Mouse (Mus musculus): Measurements from ENCODE around the gene Meltf. TPM values are rescaled to one million over a fixed set of nuclear protein-coding genes. Genes with fewer than 3 reads are reported as not detected.
A peak's percentile ranks its signal among the peaks of the same experiment; 100 is the strongest.

The Meltf gene
- polyA plus RNA-seq, 1 experiment from 2014 or later = 0.32 TPM

DNA sequence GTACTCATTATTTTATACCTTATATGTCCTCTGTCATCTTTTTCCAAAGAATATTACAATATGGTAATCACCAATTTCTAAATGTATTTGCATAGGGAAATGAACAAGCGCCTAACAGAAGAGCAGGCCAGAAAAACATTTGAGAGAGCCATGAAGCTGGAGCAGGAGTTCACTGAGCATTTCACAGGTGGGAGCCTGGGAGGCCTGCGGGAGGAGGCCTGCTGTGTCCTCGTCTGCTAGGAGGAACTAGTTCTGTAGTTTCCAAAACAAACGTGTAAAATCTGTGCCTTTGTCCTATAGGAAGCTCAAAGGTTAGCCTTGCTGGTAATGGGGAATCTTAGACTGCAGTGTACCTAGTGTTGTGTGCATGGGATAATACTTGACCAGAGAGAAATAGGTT is 10.9 kb upstream of the Meltf start:
- no peaks in the 10 kb centered on the region for H3K4me1 ChIP-seq (replicated peaks)
- no peak overlapping the region for H3K27ac ChIP-seq (replicated peaks)
- H3K36me3 ChIP-seq = peaks cover 51% of the 10 kb centered on the region
- no peaks in the 10 kb centered on the region for H3K27me3 ChIP-seq
- H3K9me3 ChIP-seq = no peaks in the 10 kb centered on the region
- WGBS = 79% methylated on average over 4 of the region's 4 CpGs
- no peak overlapping the region for H3K9ac ChIP-seq
- no peak overlapping the region for H3K4me3 ChIP-seq
- H3K4me2 ChIP-seq = no peak overlapping the region
- no peak for ATAC-seq (ENCODE audit: low read depth)

DNA sequence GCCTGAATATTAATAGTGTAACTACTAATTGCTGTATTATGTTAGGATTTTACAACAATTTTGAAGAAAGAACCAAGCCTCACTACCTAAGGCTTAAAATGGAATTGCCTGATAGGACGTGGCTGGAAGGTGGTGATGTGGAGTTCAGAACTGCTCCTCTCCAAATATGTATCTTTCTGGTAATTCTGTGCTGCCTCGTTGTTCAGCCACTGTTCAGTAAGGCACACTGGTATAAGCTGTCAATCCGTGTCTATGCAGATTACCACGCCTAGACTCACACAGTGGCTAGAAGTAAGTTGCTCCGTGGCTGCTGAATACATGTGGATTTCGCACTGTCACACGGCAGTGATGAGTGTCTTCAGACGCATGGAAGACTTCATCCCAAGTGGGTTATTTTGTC is 4.9 kb upstream of the Meltf start:
- Histone ChIP-seq H3K9me3 (no peaks in the 10 kb centered on the region), H3K4me3 (no peak overlapping the region), H3K27ac (replicated peaks) (no peak overlapping the region), H3K9ac (no peak overlapping the region), H3K36me3 (peaks cover 29% of the 10 kb centered on the region), H3K4me2 (no peak overlapping the region), H3K4me1 (replicated peaks) (no peaks in the 10 kb centered on the region; the same call in 1 of the 2 replicates), H3K27me3 (no peaks in the 10 kb centered on the region)
- 90% methylated on average over 8 of the region's 8 CpGs for WGBS
- no peak for ATAC-seq (ENCODE audit: low read depth)

DNA sequence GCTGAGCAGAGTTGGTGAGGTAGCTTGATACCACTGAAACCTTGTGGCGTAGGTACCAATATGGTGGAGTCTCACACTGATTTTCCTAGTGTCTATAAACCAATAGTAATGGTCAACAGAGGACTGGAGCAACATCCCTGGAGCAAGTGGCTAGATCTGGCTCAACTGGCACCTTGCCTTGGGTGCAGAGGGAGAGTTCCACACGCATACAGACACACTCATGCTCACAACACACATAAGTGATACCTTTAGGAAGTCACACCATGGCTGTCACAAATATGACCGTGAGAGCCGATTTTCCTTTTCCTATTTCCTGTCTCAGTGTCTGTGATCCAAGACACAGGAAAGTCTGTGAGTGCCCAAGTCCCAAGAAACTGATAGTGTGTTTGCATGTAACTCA is 3.2 kb upstream of the Meltf start:
- no peak overlapping the region for H3K9ac ChIP-seq

DNA sequence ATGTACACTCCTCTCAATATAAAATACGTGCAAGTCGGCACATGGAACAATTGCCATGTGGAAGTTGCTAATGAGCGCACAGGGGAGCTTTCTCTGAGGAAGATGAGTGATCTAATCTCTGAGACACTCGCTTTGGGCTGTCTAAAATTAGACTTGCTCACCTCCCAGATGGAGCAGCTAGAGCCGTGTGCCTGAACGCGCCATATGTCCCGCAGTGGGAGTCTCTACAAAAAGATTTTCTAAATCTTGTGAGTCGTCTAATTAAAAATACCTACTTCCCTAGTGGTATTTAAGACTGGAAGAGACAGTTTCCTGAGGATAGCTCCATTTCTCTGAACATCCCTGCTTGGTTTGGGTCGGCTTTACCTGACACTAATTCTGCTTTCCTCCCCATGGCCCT is 2.2 kb upstream of the Meltf start:
- no peak for ATAC-seq (ENCODE audit: low read depth)
- no peaks in the 10 kb centered on the region for H3K27me3 ChIP-seq
- no peaks in the 10 kb centered on the region; the same call in 1 of the 2 replicates for H3K4me1 ChIP-seq (replicated peaks)
- H3K4me2 ChIP-seq = no peak overlapping the region
- no peak overlapping the region for H3K27ac ChIP-seq (replicated peaks)
- H3K4me3 ChIP-seq = no peak overlapping the region
- 82% methylated on average over 10 of the region's 10 CpGs for WGBS
- H3K36me3 ChIP-seq = peaks cover 19% of the 10 kb centered on the region
- H3K9me3 ChIP-seq = no peaks in the 10 kb centered on the region
- H3K9ac ChIP-seq = no peak overlapping the region

More for the DNA sequence above, 3.2 kb upstream of the Meltf start:
- Histone ChIP-seq H3K4me2 (no peak overlapping the region), H3K4me1 (replicated peaks) (no peaks in the 10 kb centered on the region; the same call in 1 of the 2 replicates), H3K27me3 (no peaks in the 10 kb centered on the region), H3K27ac (replicated peaks) (no peak overlapping the region), H3K9me3 (no peaks in the 10 kb centered on the region), H3K36me3 (peaks cover 21% of the 10 kb centered on the region), H3K4me3 (no peak overlapping the region)
- 97% methylated on average over 4 of the region's 4 CpGs for WGBS
- ATAC-seq (ENCODE audit: low read depth) = no peak

- Histone ChIP-seq H3K27ac (replicated peaks) (no peak overlapping the region), H3K36me3 (peaks cover 14% of the 10 kb centered on the region), H3K9ac (no peak overlapping the region), H3K4me2 (no peak overlapping the region), H3K9me3 (no peaks in the 10 kb centered on the region), H3K4me3 (no peak overlapping the region), H3K27me3 (no peaks in the 10 kb centered on the region; the same call in 1 of the 2 replicates), H3K4me1 (replicated peaks) (peaks cover 4% of the 10 kb centered on the region)
- ATAC-seq (ENCODE audit: low read depth) = no peak
- 49% methylated on average over 6 of the region's 6 CpGs for WGBS
Observed at GRCm38 (mm10) chr16:31878052-31878451, 558 bp upstream of the Meltf start.

GRCm38 (mm10) chr16:31880146-31880840 is 1.7 kb downstream of the Meltf start:
- H3K4me1 ChIP-seq (replicated peaks) = peaks cover 24% of the 10 kb centered on the region
- H3K9me3 ChIP-seq = no peaks in the 10 kb centered on the region
- no peak overlapping the region for H3K4me2 ChIP-seq
- no peak overlapping the region for H3K9ac ChIP-seq
- H3K4me3 ChIP-seq = no peak overlapping the region
- 82% methylated on average over 8 of the region's 8 CpGs for WGBS
- H3K27ac ChIP-seq (replicated peaks) = no peak overlapping the region
- H3K36me3 ChIP-seq = no peaks in the 10 kb centered on the region
- no peaks in the 10 kb centered on the region; the same call in 1 of the 2 replicates for H3K27me3 ChIP-seq
- ATAC-seq (ENCODE audit: low read depth) = no peak

DNA sequence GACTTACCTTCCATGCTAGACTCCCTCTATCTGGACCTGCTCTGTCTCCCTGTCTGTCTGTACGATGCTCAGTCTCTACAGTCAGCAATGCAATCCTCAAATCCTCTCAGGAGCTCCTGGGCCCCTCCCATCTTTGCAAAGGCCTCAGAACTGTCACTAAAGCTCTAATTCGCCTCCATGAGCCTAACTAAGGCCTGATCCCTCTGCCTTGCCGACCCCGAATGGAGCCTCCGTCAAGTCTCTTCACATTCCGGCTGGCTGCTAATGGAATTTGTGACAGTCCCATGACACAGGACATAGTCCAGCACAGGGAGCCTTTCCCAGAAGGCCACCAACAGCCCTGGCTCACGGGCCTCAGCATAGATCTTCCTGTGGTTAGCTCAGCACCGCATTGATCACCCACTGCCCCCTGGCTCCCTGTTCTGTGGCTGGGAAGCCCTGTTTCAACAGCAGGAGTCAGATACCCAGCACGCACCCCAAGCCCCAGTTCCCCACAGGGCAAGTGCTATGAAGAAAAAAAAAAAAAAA is 3.8 kb downstream of the Meltf start:
- H3K4me1 ChIP-seq (replicated peaks) = peaks cover 24% of the 10 kb centered on the region
- H3K27ac ChIP-seq (replicated peaks) = no peak overlapping the region
- no peak overlapping the region for H3K9ac ChIP-seq
- WGBS = 71% methylated on average over 9 of the region's 9 CpGs
- H3K4me3 ChIP-seq = no peak overlapping the region
- no peaks in the 10 kb centered on the region for H3K36me3 ChIP-seq
- no peaks in the 10 kb centered on the region for H3K9me3 ChIP-seq
- H3K4me2 ChIP-seq = no peak overlapping the region
- no peak for ATAC-seq (ENCODE audit: low read depth)
- no peaks in the 10 kb centered on the region; the same call in 1 of the 2 replicates for H3K27me3 ChIP-seq

- no peaks in the 10 kb centered on the region for H3K9me3 ChIP-seq
- no peak overlapping the region for H3K27ac ChIP-seq (replicated peaks)
- no peaks in the 10 kb centered on the region for H3K36me3 ChIP-seq
- peaks cover 24% of the 10 kb centered on the region for H3K4me1 ChIP-seq (replicated peaks)
- 73% methylated on average over 14 of the region's 14 CpGs for WGBS
- H3K9ac ChIP-seq = no peak overlapping the region
- no peak overlapping the region for H3K4me3 ChIP-seq
- ATAC-seq (ENCODE audit: low read depth) = no peak; the same call in 1 of the 2 replicates
- H3K4me2 ChIP-seq = 0 out of 2 replicates have a peak overlapping the region, but pooled peaks have one; percentile 22
- no peaks in the 10 kb centered on the region; the same call in 1 of the 2 replicates for H3K27me3 ChIP-seq
Observed at GRCm38 (mm10) chr16:31883302-31883701, 4.7 kb downstream of the Meltf start.

- 15% methylated on average over 6 of the region's 6 CpGs for WGBS
- H3K36me3 ChIP-seq = no peaks in the 10 kb centered on the region
- H3K4me2 ChIP-seq = 0 out of 2 replicates have a peak overlapping the region, but pooled peaks have one; percentile 22
- no peaks in the 10 kb centered on the region; the same call in 1 of the 2 replicates for H3K27me3 ChIP-seq
- peaks cover 24% of the 10 kb centered on the region for H3K4me1 ChIP-seq (replicated peaks)
- H3K4me3 ChIP-seq = no peak overlapping the region
- no peaks in the 10 kb centered on the region for H3K9me3 ChIP-seq
- no peak overlapping the region for H3K27ac ChIP-seq (replicated peaks)
- H3K9ac ChIP-seq = no peak overlapping the region
- no peak for ATAC-seq (ENCODE audit: low read depth)
Observed at GRCm38 (mm10) chr16:31883902-31884301, 5.3 kb downstream of the Meltf start.

DNA sequence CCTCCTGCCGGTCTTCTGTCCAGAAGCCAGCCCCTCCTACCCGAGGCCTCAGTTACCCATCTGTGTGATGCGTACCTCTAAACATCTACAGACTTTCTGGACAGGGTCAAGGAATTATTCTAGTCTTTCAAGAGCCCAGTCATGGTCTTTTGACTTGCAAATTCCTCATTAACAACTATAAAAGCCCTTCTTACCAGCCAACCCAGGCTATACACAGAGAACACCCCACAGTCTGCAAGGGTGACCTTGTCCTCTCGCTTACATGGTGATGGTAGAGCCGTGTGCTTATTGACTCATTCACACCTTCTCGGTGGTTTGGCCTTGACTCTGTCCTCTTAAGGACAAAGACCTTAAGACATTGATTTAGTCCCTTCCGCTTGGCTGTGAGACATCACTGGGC is 12.3 kb downstream of the Meltf start:
- no peak for ATAC-seq (ENCODE audit: low read depth)
- H3K36me3 ChIP-seq = no peaks in the 10 kb centered on the region
- no peak overlapping the region for H3K9ac ChIP-seq
- H3K4me1 ChIP-seq (replicated peaks) = no peaks in the 10 kb centered on the region
- no peak overlapping the region for H3K4me2 ChIP-seq
- H3K9me3 ChIP-seq = no peaks in the 10 kb centered on the region
- H3K27me3 ChIP-seq = no peaks in the 10 kb centered on the region
- 52% methylated on average over 7 of the region's 7 CpGs for WGBS
- H3K27ac ChIP-seq (replicated peaks) = no peak overlapping the region
- H3K4me3 ChIP-seq = no peak overlapping the region

DNA sequence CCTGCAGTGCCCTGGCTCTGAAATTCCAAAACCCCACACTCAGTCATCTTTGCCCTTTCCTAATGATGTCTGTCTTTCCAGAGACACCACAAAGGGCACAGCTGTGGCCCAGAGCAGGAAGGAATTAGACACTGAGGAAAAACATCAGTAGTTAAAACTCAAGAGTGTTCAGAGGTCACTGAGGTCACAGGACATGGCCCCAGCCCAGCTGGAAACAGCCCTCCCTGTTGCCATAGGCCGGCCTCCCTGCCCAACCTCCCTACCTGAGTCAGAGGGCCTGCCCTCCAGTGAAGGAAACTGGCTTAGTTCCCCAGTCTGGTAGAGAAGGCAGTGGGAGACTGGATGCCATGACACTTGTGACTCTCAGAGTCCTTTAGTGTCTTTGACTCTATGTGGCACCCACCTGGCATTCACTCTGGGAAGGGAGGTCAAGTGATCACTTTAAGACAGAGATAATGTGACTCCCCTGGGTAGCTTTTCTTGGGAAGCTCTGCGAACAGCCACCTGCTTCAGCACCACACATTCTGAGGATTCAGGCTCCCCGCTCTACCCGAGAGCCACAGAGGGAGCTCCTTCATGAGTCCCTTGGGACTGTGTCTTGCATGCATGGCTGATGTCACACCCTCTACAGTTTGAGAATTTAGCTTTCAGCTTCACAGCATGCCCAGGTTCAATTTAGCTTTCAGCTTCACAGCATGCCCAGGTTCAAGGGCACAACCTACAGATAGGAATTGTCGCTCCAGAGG is 15.0 kb downstream of the Meltf start:
- Histone ChIP-seq H3K4me3 (no peak overlapping the region), H3K4me2 (no peak overlapping the region), H3K27me3 (no peaks in the 10 kb centered on the region), H3K9ac (no peak overlapping the region), H3K27ac (replicated peaks) (no peak overlapping the region), H3K9me3 (no peaks in the 10 kb centered on the region), H3K36me3 (no peaks in the 10 kb centered on the region), H3K4me1 (replicated peaks) (peaks cover 20% of the 10 kb centered on the region)
- no peak for ATAC-seq (ENCODE audit: low read depth)
- 57% methylated on average over 5 of the region's 5 CpGs for WGBS

All from neural tube, embryonic 13.5 days (tissue).